Comparison of ENCODE assay signal across 17 mouse cellular contexts in the genomic region with DNA sequence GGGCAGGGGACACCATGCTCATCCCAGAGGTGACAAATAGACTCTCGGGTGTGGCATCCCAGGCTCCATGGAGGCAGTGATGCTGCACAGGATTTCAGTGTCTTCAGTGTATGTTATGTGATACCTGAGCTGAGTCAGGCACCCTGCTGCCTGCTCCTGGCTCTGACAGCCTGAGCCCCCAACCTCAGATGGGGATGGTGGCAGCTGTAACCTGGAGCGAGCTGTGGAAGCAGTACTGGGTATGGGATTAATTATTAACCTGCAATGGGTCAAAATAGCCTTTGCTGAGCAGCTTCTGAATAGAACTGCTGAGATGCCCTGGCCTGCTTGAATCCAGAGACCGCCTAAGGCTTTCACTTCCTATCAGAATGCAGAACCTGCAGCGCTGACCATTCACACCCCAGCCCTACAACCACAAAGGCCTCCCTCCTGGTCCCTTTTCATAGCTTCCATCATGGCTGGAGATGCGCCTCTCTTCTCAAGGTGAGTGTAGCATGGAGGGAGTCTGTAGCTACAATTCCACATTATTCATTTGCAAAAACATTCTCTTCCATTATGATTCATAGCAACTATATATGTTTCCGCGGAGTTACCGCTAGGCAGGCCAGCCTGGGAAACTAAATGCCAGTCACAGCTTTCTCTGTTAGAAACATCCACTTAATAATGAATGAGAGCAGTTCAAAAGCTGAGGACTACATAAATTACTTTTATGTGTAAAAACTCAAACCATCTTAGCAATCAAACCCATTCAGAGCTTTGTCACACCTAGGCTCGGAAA.
A peak's percentile ranks its signal among the peaks of the same experiment; 100 is the strongest.
DNase-seq lines count a peak whose midpoint lies in the region; ATAC-seq and TF ChIP-seq lines count a peak whose summit lies in the region.
"Had no signal": no experiment of that assay in that cellular context is flagged by ENCODE, and none has a peak within 500 bp of the region (broad histone marks: within the 10 kb centered on the region; RNA-seq: fewer than 3 reads in every experiment).

No protein-coding gene starts in this region.

- TF ChIP-seq CTCF in forebrain, postnatal 0 days (IDR thresholded peaks at IDR 0.05; ENCODE audit: low read depth), result no peak

- H3K27ac ChIP-seq in forebrain, postnatal 0 days (ENCODE audit: low read depth, low read length), result no peak overlapping the region; the same call in 1 of the 2 replicates
- no peak overlapping the region for H3K27ac ChIP-seq in forebrain, embryonic 13.5 days
- no peak overlapping the region for H3K27ac ChIP-seq in kidney, embryonic 15.5 days
- H3K27ac ChIP-seq in hindbrain, embryonic 16.5 days (ENCODE audit: low read depth, low read length), result peak overlapping the region; percentile 33; the same call in 1 of the 2 replicates
- H3K27ac ChIP-seq in midbrain, embryonic 15.5 days, result peak overlapping the region; percentile 67
- H3K27ac ChIP-seq: embryonic facial prominence, embryonic 15.5 days; neural tube, embryonic 12.5 days had no signal

- no peak overlapping the region for H3K9ac ChIP-seq in forebrain, postnatal 0 days
- H3K9ac ChIP-seq in forebrain, embryonic 13.5 days, result no peak overlapping the region
- H3K9ac ChIP-seq in kidney, embryonic 15.5 days, result no peak overlapping the region
- no peak overlapping the region for H3K9ac ChIP-seq in hindbrain, embryonic 16.5 days (ENCODE audit: low read depth, low read length)
- no peak overlapping the region for H3K9ac ChIP-seq in midbrain, embryonic 15.5 days
- H3K9ac ChIP-seq: embryonic facial prominence, embryonic 15.5 days; neural tube, embryonic 12.5 days had no signal

- no peak overlapping the region for H3K4me2 ChIP-seq in forebrain, postnatal 0 days (ENCODE audit: low read depth)
- H3K4me2 ChIP-seq in forebrain, embryonic 13.5 days, result no peak overlapping the region
- H3K4me2 ChIP-seq in kidney, embryonic 15.5 days, result no peak overlapping the region
- no peak overlapping the region for H3K4me2 ChIP-seq in hindbrain, embryonic 16.5 days (ENCODE audit: low read length)
- no peak overlapping the region for H3K4me2 ChIP-seq in midbrain, embryonic 15.5 days
- H3K4me2 ChIP-seq: embryonic facial prominence, embryonic 15.5 days; heart, embryonic 11.5 days; neural tube, embryonic 12.5 days had no signal

- peak; percentile 27; the same call in 1 of the 2 replicates for ATAC-seq in forebrain, postnatal 0 days
- no peak for ATAC-seq in forebrain, embryonic 13.5 days
- peak; percentile 71; the same call in 1 of the 2 replicates for ATAC-seq in kidney, embryonic 15.5 days (replicated peaks; ENCODE audit: low FRiP score)
- peak; percentile 46; the same call in 1 of the 2 replicates for ATAC-seq in hindbrain, embryonic 16.5 days
- ATAC-seq in midbrain, embryonic 15.5 days (replicated peaks), result peak; percentile 62
- no peak for ATAC-seq in activated CD4-positive, CD25-positive, alpha-beta regulatory T cell, adult 4 months

- no peaks in the 10 kb centered on the region for H3K36me3 ChIP-seq in forebrain, postnatal 0 days (ENCODE audit: insufficient read depth)
- H3K36me3 ChIP-seq in forebrain, embryonic 13.5 days (ENCODE audit: poor library complexity, severe bottlenecking), result no peaks in the 10 kb centered on the region
- no peaks in the 10 kb centered on the region for H3K36me3 ChIP-seq in kidney, embryonic 15.5 days
- H3K36me3 ChIP-seq in hindbrain, embryonic 16.5 days (ENCODE audit: control insufficient read depth, insufficient read depth, low read length), result no peaks in the 10 kb centered on the region
- H3K36me3 ChIP-seq in midbrain, embryonic 15.5 days (replicated peaks), result no peaks in the 10 kb centered on the region
- H3K36me3 ChIP-seq: embryonic facial prominence, embryonic 15.5 days; G1E; neural tube, embryonic 12.5 days had no signal

- H3K9me3 ChIP-seq in forebrain, postnatal 0 days (ENCODE audit: low read length), result no peaks in the 10 kb centered on the region
- no peaks in the 10 kb centered on the region for H3K9me3 ChIP-seq in forebrain, embryonic 13.5 days (replicated peaks)
- no peaks in the 10 kb centered on the region for H3K9me3 ChIP-seq in kidney, embryonic 15.5 days (replicated peaks)
- no peaks in the 10 kb centered on the region for H3K9me3 ChIP-seq in hindbrain, embryonic 16.5 days (ENCODE audit: control insufficient read depth, low read length)
- H3K9me3 ChIP-seq in midbrain, embryonic 15.5 days, result no peaks in the 10 kb centered on the region
- H3K9me3 ChIP-seq: embryonic facial prominence, embryonic 15.5 days; megakaryocyte, embryonic 14.5 days; neural tube, embryonic 12.5 days had no signal

- no peak overlapping the region for H3K4me3 ChIP-seq in forebrain, postnatal 0 days (ENCODE audit: low read depth, low read length)
- H3K4me3 ChIP-seq in forebrain, embryonic 13.5 days, result no peak overlapping the region
- no peak overlapping the region for H3K4me3 ChIP-seq in kidney, embryonic 15.5 days (replicated peaks)
- H3K4me3 ChIP-seq in hindbrain, embryonic 16.5 days (ENCODE audit: low read length), result no peak overlapping the region
- no peak overlapping the region for H3K4me3 ChIP-seq in midbrain, embryonic 15.5 days
- H3K4me3 ChIP-seq: embryonic facial prominence, embryonic 15.5 days; megakaryocyte, embryonic 14.5 days; neural tube, embryonic 12.5 days had no signal

- H3K4me1 ChIP-seq in forebrain, postnatal 0 days (ENCODE audit: insufficient read depth), result 0 out of 2 replicates have a peak, but pooled peaks cover 3% of the 10 kb centered on the region
- H3K4me1 ChIP-seq in forebrain, embryonic 13.5 days, result 0 out of 2 replicates have a peak, but pooled peaks cover 3% of the 10 kb centered on the region
- peaks cover 12% of the 10 kb centered on the region for H3K4me1 ChIP-seq in kidney, embryonic 15.5 days
- peaks cover 7% of the 10 kb centered on the region for H3K4me1 ChIP-seq in hindbrain, embryonic 16.5 days (ENCODE audit: control insufficient read depth, insufficient read depth, low read depth, low read length)
- peaks cover 11% of the 10 kb centered on the region for H3K4me1 ChIP-seq in midbrain, embryonic 15.5 days
- H3K4me1 ChIP-seq: embryonic facial prominence, embryonic 15.5 days; megakaryocyte, embryonic 14.5 days; neural tube, embryonic 12.5 days had no signal

- WGBS in forebrain, postnatal 0 days, result 69% methylated on average over 9 of the region's 9 CpGs
- 75% methylated on average over 9 of the region's 9 CpGs for WGBS in forebrain, embryonic 13.5 days
- WGBS in kidney, embryonic 15.5 days, result 65% methylated on average over 9 of the region's 9 CpGs
- 63% methylated on average over 9 of the region's 9 CpGs for WGBS in hindbrain, embryonic 16.5 days
- WGBS in midbrain, embryonic 15.5 days, result 76% methylated on average over 9 of the region's 9 CpGs

- H3K27me3 ChIP-seq in forebrain, postnatal 0 days (ENCODE audit: insufficient read depth, low read length), result no peaks in the 10 kb centered on the region
- H3K27me3 ChIP-seq in forebrain, embryonic 13.5 days, result no peaks in the 10 kb centered on the region
- no peaks in the 10 kb centered on the region for H3K27me3 ChIP-seq in kidney, embryonic 15.5 days
- no peaks in the 10 kb centered on the region for H3K27me3 ChIP-seq in hindbrain, embryonic 16.5 days (replicated peaks; ENCODE audit: control insufficient read depth, insufficient read depth, low read length)
- no peaks in the 10 kb centered on the region for H3K27me3 ChIP-seq in midbrain, embryonic 15.5 days (replicated peaks)
- H3K27me3 ChIP-seq: neural tube, embryonic 12.5 days had no signal

- no peak for DNase-seq in forebrain, postnatal 0 days
- DNase-seq in kidney, adult 11 months, result no peak
- DNase-seq in MN1 (ENCODE audit: low spot score), result no peak
- DNase-seq: B cell, adult 2 months; cerebellum, adult 8-10 months; lung, adult 18-20 months; right cerebral cortex, adult 18-20 months had no signal

Comparison
In these comparisons a context has a peak if more than half of its experiments do, and no peak if none do; other contexts are left out.
1. ATAC-seq: peak in forebrain, postnatal 0 days (single experiment), kidney, embryonic 15.5 days (single experiment), hindbrain, embryonic 16.5 days (single experiment) and midbrain, embryonic 15.5 days (single experiment); none in forebrain, embryonic 13.5 days (single experiment) and activated CD4-positive, CD25-positive, alpha-beta regulatory T cell, adult 4 months (single experiment).
2. H3K27ac ChIP-seq: peak in hindbrain, embryonic 16.5 days (single experiment) and midbrain, embryonic 15.5 days (single experiment); none in forebrain, postnatal 0 days (single experiment), forebrain, embryonic 13.5 days (single experiment) and kidney, embryonic 15.5 days (single experiment).